Mouse (Mus musculus) testis, adult 2 months (tissue): ENCODE measurements around the gene Chrd. TPM values are rescaled to one million over a fixed set of nuclear protein-coding genes. Genes with fewer than 3 reads are reported as not detected.

Source experiments
- H3K27ac ChIP-seq: fragments of 200-500 bp; 2 replicates; pipeline ENCODE4 v1.5.1; 2012; ENCODE audit warnings: low read depth, low read length; ENCODE audit not compliant: control insufficient read depth, insufficient read depth
- H3K27me3 ChIP-seq: fragments of 200-500 bp; 2 replicates; pipeline ENCODE4 v1.6.1; 2012; ENCODE audit warnings: mild to moderate bottlenecking, low read length, moderate library complexity; ENCODE audit not compliant: control insufficient read depth, insufficient read depth
- H3K36me3 ChIP-seq: fragments of 200-500 bp; 2 replicates; pipeline ENCODE4 v1.6.1; 2012; ENCODE audit warnings: mild to moderate bottlenecking, low read length; ENCODE audit not compliant: control insufficient read depth, insufficient read depth
- H3K4me1 ChIP-seq: fragments of 200-500 bp; 2 replicates; pipeline ENCODE4 v1.6.1; 2012; ENCODE audit warnings: low read length; ENCODE audit not compliant: control insufficient read depth, insufficient read depth
- H3K4me3 ChIP-seq: fragments of 200-500 bp; 2 replicates; pipeline ENCODE4 v1.5.1; 2012; ENCODE audit warnings: low read depth, mild to moderate bottlenecking, low read length, moderate library complexity, mixed read lengths; ENCODE audit not compliant: control insufficient read depth
- CTCF ChIP-seq: fragments of 200-500 bp; IDR thresholded peaks from 2 replicates; pipeline ENCODE4 v1.5.1; 2012; ENCODE audit warnings: low read depth, mild to moderate bottlenecking, inconsistent platforms, low read length, moderate library complexity; ENCODE audit not compliant: control insufficient read depth, insufficient read depth, insufficient replicate concordance
- POLR2A ChIP-seq: fragments of 200-500 bp; IDR thresholded peaks from 2 replicates; pipeline ENCODE4 v1.6.1; 2012; ENCODE audit warnings: low read depth, mild to moderate bottlenecking, inconsistent platforms, low read length, moderate library complexity; ENCODE audit not compliant: control insufficient read depth
- polyA plus RNA-seq: library from polyadenylated mRNA; depleted of rRNA; stranded (reverse); fragments of >200 nt; gene quantifications from 2 replicates; pipeline ENCODE4 v1.2.3, GENCODE M21; 2012

Gene Chrd
- polyA plus RNA-seq, 1 experiment = 1.6 TPM

- TF ChIP-seq CTCF (no peak), POLR2A (no peak)
- H3K27me3 ChIP-seq = no peaks in the 10 kb centered on the region
- H3K36me3 ChIP-seq = no peaks in the 10 kb centered on the region
- peaks cover 9% of the 10 kb centered on the region for H3K4me1 ChIP-seq
- H3K27ac ChIP-seq = no peak overlapping the region
- no peak overlapping the region for H3K4me3 ChIP-seq
These were observed 29.1 kb upstream of the Chrd start for GRCm38 (mm10) chr16:20703699-20704400.

- Histone ChIP-seq H3K4me1 (peaks cover 9% of the 10 kb centered on the region), H3K4me3 (no peak overlapping the region), H3K36me3 (no peaks in the 10 kb centered on the region), H3K27me3 (no peaks in the 10 kb centered on the region), H3K27ac (no peak overlapping the region)
- TF ChIP-seq POLR2A (no peak), CTCF (no peak)
These were observed 27.1 kb upstream of the Chrd start for GRCm38 (mm10) chr16:20705786-20706185.

- Histone ChIP-seq H3K4me3 (no peak overlapping the region), H3K27me3 (no peaks in the 10 kb centered on the region), H3K36me3 (no peaks in the 10 kb centered on the region), H3K27ac (peak overlapping the region; percentile 45; the same call in 1 of the 2 replicates), H3K4me1 (peaks cover 9% of the 10 kb centered on the region)
- TF ChIP-seq CTCF (no peak), POLR2A (no peak)
These were observed 26.4 kb upstream of the Chrd start for GRCm38 (mm10) chr16:20706407-20707055.

- Histone ChIP-seq H3K4me3 (no peak overlapping the region), H3K27me3 (no peaks in the 10 kb centered on the region), H3K4me1 (peaks cover 2% of the 10 kb centered on the region), H3K27ac (no peak overlapping the region), H3K36me3 (no peaks in the 10 kb centered on the region)
- no peak for TF ChIP-seq POLR2A
- TF ChIP-seq CTCF = no peak
These were observed 24.5 kb upstream of the Chrd start for GRCm38 (mm10) chr16:20708220-20708938.

- H3K36me3 ChIP-seq = no peaks in the 10 kb centered on the region
- no peak overlapping the region for H3K4me3 ChIP-seq
- no peak overlapping the region for H3K27ac ChIP-seq
These were observed 23.8 kb upstream of the Chrd start for GRCm38 (mm10) chr16:20708939-20709734.

GRCm38 (mm10) chr16:20710370-20710769, 22.6 kb upstream of the Chrd start:
- TF ChIP-seq POLR2A (no peak), CTCF (no peak)
- peaks cover 2% of the 10 kb centered on the region for H3K4me1 ChIP-seq
- no peak overlapping the region for H3K4me3 ChIP-seq
- H3K36me3 ChIP-seq = no peaks in the 10 kb centered on the region
- H3K27ac ChIP-seq = no peak overlapping the region
- H3K27me3 ChIP-seq = no peaks in the 10 kb centered on the region

More at GRCm38 (mm10) chr16:20708939-20709734, 23.8 kb upstream of the Chrd start:
- Histone ChIP-seq H3K27me3 (no peaks in the 10 kb centered on the region), H3K4me1 (peaks cover 2% of the 10 kb centered on the region)
- TF ChIP-seq POLR2A (no peak), CTCF (peak; percentile 39)

GRCm38 (mm10) chr16:20710810-20711209, 22.1 kb upstream of the Chrd start:
- no peak overlapping the region for H3K4me3 ChIP-seq
- H3K27me3 ChIP-seq = no peaks in the 10 kb centered on the region
- TF ChIP-seq POLR2A (no peak), CTCF (no peak)
- no peaks in the 10 kb centered on the region for H3K36me3 ChIP-seq
- H3K27ac ChIP-seq = no peak overlapping the region
- peaks cover 4% of the 10 kb centered on the region for H3K4me1 ChIP-seq
